Mouse (Mus musculus) E14TG2a.4 (cell line): ENCODE results near the gene Spns3.

Source experiments
- CTCF ChIP-seq: conservative IDR thresholded peaks from 2 replicates; pipeline ENCODE4 v1.5.1; 2014; ENCODE audit warnings: low read length
- NANOG ChIP-seq: IDR thresholded peaks from 2 replicates; pipeline ENCODE4 v1.6.1; 2014; ENCODE audit warnings: borderline replicate concordance, low read length, mixed read lengths
- POU5F1 ChIP-seq: IDR thresholded peaks from 2 replicates; pipeline ENCODE4 v1.6.1; 2014; ENCODE audit warnings: low read length, borderline replicate concordance

DNA sequence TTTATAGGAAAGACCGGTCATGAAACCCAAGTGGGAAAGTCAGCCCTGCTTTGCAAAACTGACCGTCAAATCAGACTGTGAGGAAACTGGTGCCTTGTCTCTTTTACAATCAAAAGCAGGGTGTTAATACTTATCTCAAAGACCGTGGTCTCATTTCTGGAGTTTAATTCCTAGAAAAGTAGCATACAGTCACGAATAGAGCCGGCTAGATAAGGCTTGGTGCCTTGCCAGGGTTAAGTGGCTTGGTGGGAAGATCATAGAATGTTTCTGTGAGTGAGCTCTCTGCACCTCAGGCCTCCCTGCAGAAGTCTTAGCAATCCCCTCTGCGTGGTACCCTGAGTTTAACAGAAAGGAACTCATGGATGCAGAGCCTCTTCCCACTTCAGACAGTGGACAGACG is 5.6 kb downstream of the Spns3 start:
- TF ChIP-seq CTCF (no peak), NANOG (no peak), POU5F1 (no peak)
